Mouse (Mus musculus) liver, postnatal 0 days (tissue): Measurements from ENCODE around the gene Slc20a1.

ENCODE experiments used
- CTCF ChIP-seq: sonication (generic); IDR thresholded peaks from 2 replicates; pipeline ENCODE4 v1.5.1; 2016; ENCODE audit warnings: antibody characterized with exemption, low read depth
- EP300 ChIP-seq: IDR thresholded peaks from 2 replicates; pipeline ENCODE4 v1.6.1; 2016; ENCODE audit warnings: antibody characterized with exemption, low read depth, mild to moderate bottlenecking

GRCm38 (mm10) chr2:129166466-129167463, 31.8 kb upstream of the Slc20a1 start:
- TF ChIP-seq CTCF (no peak), EP300 (no peak)
